Mouse (Mus musculus) layer of hippocampus, adult 2 months (tissue): ENCODE results near the gene Fkbp5. TPM values are rescaled to one million over a fixed set of nuclear protein-coding genes. Genes with fewer than 3 reads are reported as not detected.
A peak's percentile ranks its signal among the peaks of the same experiment; 100 is the strongest.
"Not testable (repeated sequence)": the region's sequence is repeated elsewhere in the genome, so short reads cannot be mapped to it uniquely, and the experiment has no call there.

Experiments
- DNase-seq, 2 experiments: peaks; one replicate each; pipeline ENCODE4 v3.0.0; 2022; ENCODE audit warnings: low spot score in 2 of 2
- H3K27ac ChIP-seq: fragments of 200-600 bp; 2 replicates; pipeline ENCODE4 v1.8.1; 2022
- H3K4me3 ChIP-seq: fragments of 200-600 bp; 2 replicates; pipeline ENCODE4 v1.8.1; 2022; ENCODE audit warnings: mild to moderate bottlenecking
- CTCF ChIP-seq: fragments of 200-600 bp; conservative IDR thresholded peaks from 2 replicates; pipeline ENCODE4 v1.8.1; 2022; ENCODE audit warnings: antibody characterized with exemption, mild to moderate bottlenecking, moderate library complexity
- total RNA-seq, 2 experiments: library from RNA; stranded (reverse); gene quantifications; 2 replicates each; pipeline ENCODE4 v1.2.3; 2021

Gene Fkbp5
- total RNA-seq, 2 experiments from 2014 or later, result 80.8 to 90.5 TPM

DNA sequence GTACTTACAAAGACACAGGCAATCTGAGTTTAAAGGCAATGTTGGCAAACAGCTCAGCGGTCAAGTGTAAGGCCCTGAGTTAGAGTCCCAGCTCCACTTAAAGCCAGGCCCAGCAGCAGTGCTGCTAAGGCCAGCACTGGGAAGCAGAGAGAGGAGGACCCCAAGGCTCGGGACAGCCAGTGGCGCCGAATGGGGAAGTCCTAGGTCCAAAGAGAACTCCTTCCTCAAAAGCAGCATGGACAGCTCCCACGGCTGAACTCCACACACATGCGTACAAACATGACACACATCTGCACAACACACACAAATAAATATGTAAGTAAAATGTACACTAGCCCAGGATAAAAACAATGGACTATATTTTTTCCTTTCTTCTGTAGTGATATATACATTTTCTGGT, 84.3 kb downstream of the Fkbp5 start:
- no peak overlapping the region for H3K27ac ChIP-seq
- H3K4me3 ChIP-seq, result no peak overlapping the region
- no peak for TF ChIP-seq CTCF
- no peak for DNase-seq

DNA sequence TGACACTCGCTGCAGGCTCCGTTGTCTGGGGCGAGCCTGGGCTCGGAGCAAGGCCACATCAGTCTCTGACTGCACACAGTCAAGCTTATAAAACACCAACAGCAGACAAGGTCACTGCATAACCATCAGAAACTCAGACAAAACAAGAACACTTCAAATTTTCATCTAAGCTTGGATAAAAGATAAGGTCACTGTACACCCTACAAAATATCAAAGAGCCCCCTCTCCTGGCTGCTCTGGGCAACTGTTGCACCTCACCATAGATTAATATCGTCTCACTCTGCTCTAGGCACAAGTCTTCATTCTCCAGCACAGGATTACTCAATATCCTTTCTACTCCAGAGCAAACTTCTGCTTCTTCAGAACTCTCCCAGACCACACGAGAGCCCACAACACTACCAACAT, 85.4 kb downstream of the Fkbp5 start:
- no peak for DNase-seq
- peak; percentile 65 for TF ChIP-seq CTCF
- H3K4me3 ChIP-seq, result no peak overlapping the region
- H3K27ac ChIP-seq, result no peak overlapping the region

DNA sequence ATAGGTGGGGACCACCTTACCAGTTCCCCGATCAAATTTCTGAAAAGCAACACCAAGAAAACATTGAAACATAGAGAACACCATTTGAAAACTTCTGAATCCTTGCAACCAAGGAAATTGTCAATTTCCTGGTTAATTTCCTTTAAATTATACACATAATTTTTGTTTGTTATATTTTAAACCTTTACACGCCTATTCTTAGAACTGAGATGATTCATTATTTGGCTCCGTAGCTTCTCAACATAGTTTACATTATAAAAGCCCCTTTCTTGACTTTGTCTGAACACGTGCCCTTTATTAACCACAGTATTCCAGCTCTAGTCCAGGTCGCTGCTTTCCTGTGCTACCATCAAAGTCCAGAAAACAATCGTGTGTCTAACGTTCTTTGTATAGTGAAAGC, 86.3 kb downstream of the Fkbp5 start:
- no peak overlapping the region for H3K4me3 ChIP-seq
- H3K27ac ChIP-seq, result no peak overlapping the region
- TF ChIP-seq CTCF, result no peak
- DNase-seq, result no peak

DNA sequence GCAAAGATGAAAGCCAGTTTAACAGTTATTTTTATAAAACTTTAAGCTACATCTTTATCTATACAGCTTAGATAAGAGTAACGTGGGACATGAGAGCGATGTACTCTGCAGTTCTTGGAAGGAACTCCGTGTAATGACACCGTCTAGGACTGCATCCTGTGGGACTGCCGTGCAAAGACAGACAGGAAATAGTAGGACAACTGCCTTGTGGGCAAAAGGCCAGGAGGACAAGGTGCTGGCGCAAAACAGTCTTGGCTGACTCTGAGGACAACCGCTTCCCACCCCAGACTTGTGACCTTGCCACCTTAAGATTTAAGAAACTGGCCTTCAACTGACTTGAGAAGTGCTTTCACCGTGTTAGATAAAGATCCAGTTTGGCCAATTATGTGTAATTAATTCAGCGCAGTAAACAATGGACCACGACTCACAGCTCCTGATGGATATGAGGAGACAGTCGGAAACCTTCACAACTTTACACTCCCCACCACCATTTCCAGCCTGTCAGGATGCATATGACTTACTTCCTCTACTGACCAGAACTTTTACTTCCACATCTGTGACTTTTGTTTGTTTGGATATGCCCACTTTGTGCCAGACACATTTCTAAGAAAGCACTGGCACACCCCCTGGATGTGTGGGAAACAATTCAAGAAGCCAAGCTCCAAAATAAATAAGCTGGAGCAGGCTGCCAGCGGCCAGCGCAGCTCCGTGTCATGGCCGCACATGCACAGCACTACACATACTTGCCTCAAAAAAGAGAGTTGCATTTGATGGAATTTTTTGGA, 88.7 kb downstream of the Fkbp5 start:
- Histone ChIP-seq H3K4me3 (no peak overlapping the region), H3K27ac (no peak overlapping the region)
- no peak for TF ChIP-seq CTCF
- DNase-seq, result no peak

DNA sequence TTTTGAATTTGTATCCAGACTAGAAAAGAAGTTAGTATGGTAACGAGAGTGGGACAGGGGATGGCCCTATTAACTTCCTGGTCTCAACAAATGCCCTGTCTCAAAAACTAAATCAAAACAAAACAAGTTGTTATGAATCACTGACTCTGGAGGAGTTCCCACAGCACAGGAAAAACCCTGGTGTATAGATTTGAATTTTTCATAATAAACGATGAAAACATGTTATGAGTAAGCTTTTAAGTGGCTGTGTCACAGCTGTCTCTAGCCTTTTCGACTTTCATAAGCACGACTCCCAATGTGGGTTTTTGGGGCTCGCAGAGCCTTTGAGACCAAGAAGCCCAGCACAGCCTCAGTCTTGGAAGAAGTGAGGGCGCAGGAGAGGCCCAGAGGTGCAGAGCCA, 89.7 kb downstream of the Fkbp5 start:
- TF ChIP-seq CTCF, result no peak
- no peak overlapping the region for H3K4me3 ChIP-seq
- no peak for DNase-seq

DNA sequence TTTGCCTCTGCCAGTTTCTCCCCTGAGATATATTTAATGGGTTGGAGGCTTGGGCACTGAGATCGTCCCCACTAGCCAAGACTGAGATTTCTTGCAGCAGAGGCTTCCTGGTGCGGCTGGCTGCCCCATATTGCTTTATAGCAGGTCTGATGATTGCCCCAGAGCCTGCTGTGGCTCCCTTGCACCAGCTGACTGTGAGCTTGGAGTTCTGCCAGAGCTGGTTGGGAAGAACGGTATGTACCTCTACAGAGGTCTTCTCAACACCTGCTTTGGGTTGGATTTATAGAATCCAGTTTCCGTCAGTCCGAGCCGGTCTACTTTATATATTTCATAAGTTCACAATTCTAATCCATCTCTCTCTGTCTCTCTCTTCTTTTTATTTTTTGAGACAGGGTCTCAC, 93.0 kb downstream of the Fkbp5 start:
- H3K4me3 ChIP-seq, result no peak overlapping the region
- H3K27ac ChIP-seq, result no peak overlapping the region
- no peak for DNase-seq
- no peak for TF ChIP-seq CTCF

More for the DNA sequence above, 89.7 kb downstream of the Fkbp5 start:
- H3K27ac ChIP-seq, result no peak overlapping the region

DNA sequence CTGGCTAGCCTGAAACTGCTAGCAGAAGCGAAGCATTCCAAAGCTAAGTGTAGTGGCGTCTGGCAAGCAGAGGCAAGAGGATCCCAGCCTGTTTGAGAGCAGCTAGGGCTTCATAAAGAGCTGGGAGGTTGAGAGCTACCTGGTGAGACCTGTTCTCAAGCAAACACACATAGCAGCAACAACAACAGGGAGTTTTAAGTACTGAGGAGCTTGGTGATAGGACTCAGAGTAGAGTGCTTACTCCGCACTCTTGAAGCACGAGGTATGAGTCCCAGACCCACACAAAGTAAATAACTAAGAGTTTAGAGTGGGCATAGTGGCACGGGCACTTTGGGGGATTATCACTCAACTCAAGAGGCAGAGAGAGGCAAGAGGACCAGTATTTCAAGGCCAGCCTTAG, 96.3 kb downstream of the Fkbp5 start:
- no peak for DNase-seq

DNA sequence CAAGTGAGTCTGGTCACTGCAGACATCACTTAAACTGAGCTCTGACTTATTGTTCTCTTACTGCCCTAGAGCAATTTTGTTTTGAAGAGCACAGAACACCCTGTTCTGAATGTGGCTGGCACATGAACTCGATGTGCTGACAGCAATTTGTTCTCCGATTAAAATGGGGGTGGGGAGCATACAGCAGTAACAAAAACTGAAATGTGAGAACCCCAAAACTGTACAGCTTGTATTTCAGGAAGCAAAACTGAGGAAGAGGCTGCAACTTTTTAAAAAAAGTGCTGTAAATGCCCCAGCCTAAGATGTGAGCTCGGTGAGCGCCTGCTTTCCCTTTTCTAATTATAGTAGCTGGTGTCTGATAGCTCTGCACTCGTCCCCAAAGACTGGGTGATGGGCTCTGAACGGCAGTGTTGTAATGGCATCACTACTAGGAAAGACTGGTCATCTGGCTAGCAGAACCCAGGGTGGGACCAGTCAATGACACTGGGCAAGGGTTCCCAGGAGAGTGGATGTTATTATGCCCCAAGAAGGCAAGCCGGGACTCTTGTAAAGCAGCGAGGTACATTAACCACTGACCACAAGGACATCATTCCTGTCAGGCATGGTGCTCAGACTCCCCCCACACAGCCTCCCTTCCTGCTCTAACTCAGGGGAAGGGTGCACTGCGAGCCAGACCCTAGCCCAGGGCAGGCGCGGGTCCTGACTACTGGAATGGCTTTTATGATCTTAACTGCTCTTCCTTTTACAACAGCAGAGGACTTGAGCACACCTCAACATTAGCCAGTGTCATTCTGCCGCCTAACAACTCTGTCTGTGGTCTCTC, 96.9 kb downstream of the Fkbp5 start:
- Histone ChIP-seq H3K4me3 (no peak overlapping the region), H3K27ac (peak overlapping the region; percentile 82)
- peak in 1 of 2 experiments; percentile 17 for DNase-seq
- TF ChIP-seq CTCF, result no peak

More for the DNA sequence above, 96.3 kb downstream of the Fkbp5 start:
- Histone ChIP-seq H3K27ac (peak overlapping the region; percentile 82), H3K4me3 (no peak overlapping the region)
- no peak for TF ChIP-seq CTCF

DNA sequence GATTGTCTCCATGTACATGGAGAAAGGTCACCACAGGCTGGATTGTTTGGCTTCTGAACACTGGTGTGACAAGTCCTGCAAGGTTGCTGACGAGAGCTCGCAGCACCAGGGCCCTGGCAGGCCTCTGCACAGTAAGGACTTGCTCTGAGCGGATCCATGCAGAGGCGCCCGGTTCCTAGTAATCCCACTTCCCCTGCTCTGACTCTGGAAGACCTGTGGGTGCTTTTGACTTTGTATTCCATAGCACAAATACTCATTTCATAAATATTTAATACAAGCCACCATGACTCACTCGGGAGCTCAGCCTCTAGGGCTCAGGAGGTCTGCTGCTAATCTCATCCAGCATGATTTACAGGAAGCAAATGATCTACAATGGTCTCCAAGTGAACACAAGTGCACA, 97.7 kb downstream of the Fkbp5 start:
- no peak overlapping the region for H3K4me3 ChIP-seq
- TF ChIP-seq CTCF, result no peak
- peak overlapping the region; percentile 82 for H3K27ac ChIP-seq
- no peak for DNase-seq

DNA sequence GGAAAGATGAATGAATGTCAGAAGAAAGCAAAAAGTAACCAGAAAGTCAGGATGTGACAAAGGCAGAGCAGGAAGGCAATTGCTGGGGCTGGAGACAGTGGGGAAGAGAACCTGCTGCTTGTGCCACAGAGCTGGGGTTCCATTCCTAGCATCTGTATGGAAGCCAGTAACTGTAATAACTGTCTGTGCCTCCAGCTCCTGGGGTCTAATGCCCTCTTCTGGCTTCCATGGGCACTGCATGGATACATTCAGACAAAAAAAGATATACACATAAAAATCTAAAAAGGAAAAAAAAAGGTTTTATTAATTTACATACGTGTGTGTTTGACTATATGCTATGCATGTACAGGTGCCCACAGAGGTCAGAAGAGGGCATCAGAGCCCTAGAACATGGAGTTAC, 98.4 kb downstream of the Fkbp5 start:
- H3K4me3 ChIP-seq, result no peak overlapping the region
- no peak for DNase-seq
- H3K27ac ChIP-seq, result no peak overlapping the region; the same call in 1 of the 2 replicates
- TF ChIP-seq CTCF, result peak; percentile 77

DNA sequence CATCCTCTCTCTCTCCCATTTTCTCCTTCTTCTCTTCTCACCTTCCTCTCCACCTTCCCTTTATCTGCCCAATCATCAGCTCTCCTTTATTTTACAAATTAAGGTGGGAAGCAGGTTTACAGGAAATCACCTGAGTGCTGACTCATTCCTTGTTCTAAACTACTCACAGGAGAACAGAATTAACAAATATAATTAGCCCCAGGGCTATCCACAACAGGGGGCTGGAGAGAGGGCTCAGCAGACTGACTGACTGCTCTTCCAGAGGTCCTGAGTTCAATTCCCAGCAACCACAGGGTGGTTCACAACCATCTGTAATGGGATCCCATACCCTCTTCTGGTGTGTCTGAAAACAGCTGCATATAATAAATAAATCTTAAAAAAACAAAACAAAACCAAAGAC, 98.8 kb downstream of the Fkbp5 start:
- H3K27ac ChIP-seq, DNase-seq, H3K4me3 ChIP-seq: not testable (repeated sequence)

DNA sequence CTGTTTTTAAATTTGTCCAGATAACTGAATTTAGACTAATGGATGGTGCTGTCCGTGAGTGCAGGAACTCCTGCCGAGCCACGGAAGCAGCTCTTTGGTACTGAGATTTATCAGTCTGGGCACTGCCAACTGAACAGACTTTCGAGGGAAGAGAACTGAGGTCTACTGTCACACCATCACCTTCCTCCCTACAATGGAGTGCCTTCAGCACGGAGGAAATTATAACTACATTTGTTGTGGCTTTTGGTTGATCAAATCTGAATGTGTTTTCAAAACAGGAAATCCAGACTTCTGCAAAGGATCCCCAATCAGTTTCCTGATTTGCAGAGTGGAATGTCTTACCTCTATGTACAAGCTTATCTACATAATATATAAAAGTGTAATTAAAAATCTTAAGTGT, 99.6 kb downstream of the Fkbp5 start:
- Histone ChIP-seq H3K27ac (no peak overlapping the region), H3K4me3 (no peak overlapping the region)
- DNase-seq, result no peak
- TF ChIP-seq CTCF, result no peak

DNA sequence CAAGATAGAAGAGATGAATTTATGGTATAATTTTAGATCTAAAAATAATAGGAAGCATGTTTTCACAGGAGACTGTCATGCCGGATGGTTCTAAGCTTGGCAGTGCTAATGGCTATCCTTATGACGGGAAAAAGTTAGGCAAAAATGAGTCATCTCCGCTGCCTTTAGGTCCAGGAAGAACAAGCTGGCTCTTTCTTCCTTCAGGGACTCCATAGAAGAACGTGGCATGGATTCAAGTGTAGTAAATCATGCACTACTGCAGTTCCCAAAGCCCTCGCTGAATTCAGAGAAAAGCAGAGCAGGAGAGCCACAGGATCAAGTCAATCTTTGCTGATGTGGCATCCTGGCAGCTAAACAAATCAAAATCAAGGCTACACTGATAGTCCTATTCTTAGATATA, 102.1 kb downstream of the Fkbp5 start:
- Histone ChIP-seq H3K27ac (no peak overlapping the region), H3K4me3 (no peak overlapping the region)
- no peak for TF ChIP-seq CTCF
- DNase-seq, result no peak
